Mouse (Mus musculus) bone marrow, adult 2 months (tissue): ENCODE measurements at regions not wholly inside any gene's neighbourhood (a gene's known extent, or its start where the extent isn't known, plus 50 kb on each side); places are given as distances from the start of the nearest gene placed in this dataset.

ENCODE experiments used
- CTCF ChIP-seq: fragments of 200-500 bp; IDR thresholded peaks from 2 replicates; pipeline ENCODE4 v1.5.1; 2011; ENCODE audit warnings: low read length, control low read depth; ENCODE audit not compliant: control insufficient read depth, insufficient read depth
- POLR2A ChIP-seq: fragments of 200-500 bp; IDR thresholded peaks from 2 replicates; pipeline ENCODE4 v1.6.1; 2011; ENCODE audit warnings: low read depth, mild to moderate bottlenecking, control low read depth, low read length, borderline replicate concordance; ENCODE audit not compliant: control insufficient read depth

GRCm38 (mm10) chr12:96323061-96323786 lies 631.2 kb downstream of the Flrt2 start:
- TF ChIP-seq POLR2A (no peak), CTCF (no peak)
